Mouse (Mus musculus) heart, postnatal 14 days (tissue): ENCODE data around the gene Rrp1b. TPM values are rescaled to one million over a fixed set of nuclear protein-coding genes. Genes with fewer than 3 reads are reported as not detected.

Experiments
- DNase-seq, 2 experiments: peaks; one replicate each; pipeline ENCODE4 v3.0.0; 2021 to 2022
- intact Hi-C: fragments of 180-260 bp; cut with DNase I; formaldehyde crosslinking; loops from one replicate; pipeline ENCODE4 v1.15.1; 2025
- long read RNA-seq, 2 experiments: library from polyadenylated mRNA; stranded (forward); transcript quantifications; one replicate each; pipeline ENCODE4 v2.0.0; 2021
- total RNA-seq, 2 experiments: library from RNA; stranded (reverse); gene quantifications; 2 replicates each; pipeline ENCODE4 v1.2.3; 2021

Gene Rrp1b
- 1 to 10 TPM; 7.9 to 8.6 TPM for total RNA-seq
- long read RNA-seq, experiment 1, result 0 reads
- long read RNA-seq, experiment 2, result 0 reads

DNA sequence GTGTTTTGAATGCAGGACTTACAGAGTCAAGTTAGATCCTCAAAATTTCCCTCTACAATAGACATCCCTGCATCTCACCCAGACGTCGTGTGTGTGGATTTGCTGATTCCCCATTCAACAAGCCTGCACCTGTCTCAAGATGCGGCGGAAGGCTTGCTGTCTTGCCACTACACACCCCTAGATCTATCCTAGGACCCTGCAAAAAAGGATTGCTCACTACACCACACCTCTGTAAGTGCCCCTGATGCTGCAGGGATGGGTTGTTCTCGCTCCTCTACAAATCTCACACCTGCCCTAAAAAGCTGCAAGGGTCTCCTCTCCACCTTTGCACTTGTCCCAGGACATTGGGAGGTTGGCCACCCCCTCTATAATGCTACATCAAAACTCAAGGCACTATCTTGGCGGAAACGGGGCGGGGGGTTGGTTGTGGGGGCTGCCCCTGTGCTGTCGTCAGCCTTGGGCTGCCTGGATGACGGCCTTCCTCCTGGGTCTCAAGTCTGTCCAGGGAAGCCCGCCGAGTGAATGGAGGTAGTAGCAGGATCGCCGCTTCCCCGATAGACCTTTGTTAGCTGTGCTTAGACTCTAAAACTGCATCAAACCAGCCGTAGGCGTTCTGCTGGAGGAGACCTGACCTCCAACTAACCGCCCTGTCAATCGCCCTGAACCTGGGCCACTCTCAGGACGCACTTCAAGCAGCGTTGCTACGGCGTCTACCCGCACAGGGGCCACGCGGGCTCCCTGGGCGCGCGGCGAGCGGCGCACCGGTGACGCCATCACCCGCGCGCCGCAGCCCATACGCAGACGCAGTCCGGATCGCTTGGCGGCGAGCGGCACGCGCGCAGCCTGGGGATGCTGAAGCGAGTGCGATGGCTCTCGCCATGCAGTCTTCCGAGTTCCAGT is at the start of gene Rrp1b, which contains the start of gene Hsf2bp:
Gene Rrp1b, plus strand, starts transcription at position 492 of the 900 bp plus-strand sequence.
Gene Hsf2bp, minus strand, starts transcription at position 741 of the 900 bp plus-strand sequence.
- peak; percentile 81 for DNase-seq
- intact Hi-C loops, result loop anchor here (10.0 kb wide), 1 partner anchor 521 kb away; the partner anchor contains the start of gene Wdr4

DNA sequence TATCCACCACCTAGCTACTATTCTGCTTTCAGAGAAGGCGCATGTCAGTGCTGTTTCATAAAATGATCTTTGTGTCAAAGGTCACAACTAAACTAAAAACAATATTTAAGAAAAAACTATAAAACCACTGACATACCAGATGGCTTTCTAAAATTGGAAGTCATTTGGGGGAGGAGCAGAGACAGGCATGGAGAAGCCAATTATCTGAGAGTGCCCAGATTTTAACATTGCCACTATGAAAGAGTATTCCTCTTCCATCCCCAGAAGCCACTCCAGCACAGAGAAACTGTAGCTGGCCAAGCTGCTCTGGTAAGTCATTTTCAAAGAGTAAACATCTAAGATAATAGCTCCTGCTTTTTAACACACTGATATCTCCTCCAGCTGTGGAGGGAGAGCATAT is 49.0 kb upstream of the Rrp1b start:
- intact Hi-C loops, result no loop called here
- DNase-seq, result no peak

DNA sequence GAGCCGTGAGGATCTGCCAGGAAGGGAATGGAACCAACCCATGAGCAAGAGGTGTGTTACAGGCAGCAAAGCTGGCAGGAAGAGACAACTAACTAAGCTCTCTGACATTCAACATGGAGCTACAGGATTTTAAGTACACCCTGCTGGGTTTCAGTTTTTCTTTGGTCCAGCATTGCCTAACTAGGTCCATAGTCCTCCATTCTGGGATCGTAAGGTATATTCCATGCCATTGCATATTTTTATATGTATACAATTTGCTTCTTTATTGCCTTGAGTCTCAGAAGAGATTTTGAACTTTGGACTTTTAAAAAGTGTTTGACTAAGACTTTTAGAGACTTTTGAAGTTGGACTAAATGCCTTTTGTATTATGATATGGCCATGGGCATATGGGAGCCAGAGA is 46.9 kb upstream of the Rrp1b start:
- intact Hi-C loops, result no loop called here
- DNase-seq, result no peak

DNA sequence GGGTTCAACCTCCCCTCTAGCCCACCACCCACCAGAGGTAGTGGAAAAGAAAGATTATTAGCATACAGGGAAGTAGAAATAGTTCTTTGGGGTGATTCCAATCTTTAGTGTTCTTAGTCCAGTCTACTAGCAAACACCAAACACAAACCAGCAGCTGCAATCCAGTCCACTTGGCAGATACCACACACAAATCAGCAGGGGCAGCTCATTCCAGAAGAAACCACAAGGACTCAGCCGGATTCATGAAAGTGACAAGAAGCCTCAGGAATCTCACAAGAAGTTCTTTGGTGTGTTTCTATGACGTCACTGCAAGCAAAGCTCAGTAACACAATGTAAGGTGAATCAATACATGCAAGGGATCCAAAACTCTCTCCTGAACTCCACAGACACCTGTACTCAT is 43.9 kb upstream of the Rrp1b start:
- intact Hi-C loops, result no loop called here
- DNase-seq, result no peak

DNA sequence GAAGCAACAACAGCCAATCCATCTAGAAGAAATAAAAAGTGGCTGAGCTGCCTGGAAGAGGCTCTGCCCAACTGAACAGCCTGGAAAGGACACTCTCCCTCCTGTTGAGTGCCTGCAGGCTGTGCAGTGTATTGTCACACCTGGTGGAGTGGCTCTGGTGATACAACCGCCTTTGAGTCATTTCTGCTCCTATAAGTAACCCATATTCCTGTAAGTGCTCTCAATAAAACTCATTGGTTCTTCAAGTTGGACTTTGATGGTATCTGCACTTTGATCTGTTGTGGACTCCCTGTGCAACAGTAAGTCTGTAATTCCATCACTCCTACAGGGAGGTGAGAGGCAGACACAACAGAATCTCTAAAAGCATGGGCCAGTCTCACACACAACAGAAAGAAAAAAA is 42.5 kb upstream of the Rrp1b start:
- no peak for DNase-seq
- intact Hi-C loops, result no loop called here

DNA sequence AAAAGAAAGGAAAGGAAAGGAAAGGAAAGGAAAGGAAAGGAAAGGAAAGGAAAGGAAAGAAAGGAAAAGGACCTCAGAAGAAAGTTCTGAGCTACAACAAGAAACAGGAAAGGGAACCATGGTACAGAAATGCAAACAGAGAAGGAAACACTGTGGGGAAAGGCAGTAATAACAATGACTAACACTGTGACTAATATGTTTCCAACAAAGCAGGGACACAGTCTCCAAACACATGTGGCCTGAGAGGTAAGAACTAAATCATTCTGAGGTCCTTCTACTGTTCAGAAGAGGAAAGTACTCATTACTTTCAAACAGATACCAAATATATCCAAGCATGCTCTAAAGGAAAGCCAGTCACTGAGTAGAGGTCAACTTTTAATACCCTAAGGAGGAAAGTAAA is 41.8 kb upstream of the Rrp1b start:
- intact Hi-C loops, result no loop called here
- no peak for DNase-seq

DNA sequence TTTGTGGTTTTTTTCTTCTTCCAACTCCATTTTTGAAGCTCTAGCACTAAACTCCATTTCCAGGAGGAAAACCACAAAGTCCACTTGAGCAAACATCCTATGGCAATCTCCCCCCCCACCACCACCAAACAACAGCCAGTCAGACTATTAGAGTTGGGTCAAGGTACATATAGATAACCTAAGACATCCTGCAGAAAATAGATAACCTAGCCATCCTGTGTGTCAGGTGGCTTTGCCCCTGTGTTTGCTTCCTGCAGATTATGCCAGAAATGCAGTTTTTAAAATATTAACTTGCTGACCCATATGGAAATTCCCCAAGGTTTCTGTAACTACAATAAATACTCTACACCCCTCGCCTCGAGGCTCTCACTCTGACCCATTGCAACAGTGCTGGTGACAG is 40.1 kb upstream of the Rrp1b start:
- DNase-seq, result no peak
- intact Hi-C loops, result no loop called here

DNA sequence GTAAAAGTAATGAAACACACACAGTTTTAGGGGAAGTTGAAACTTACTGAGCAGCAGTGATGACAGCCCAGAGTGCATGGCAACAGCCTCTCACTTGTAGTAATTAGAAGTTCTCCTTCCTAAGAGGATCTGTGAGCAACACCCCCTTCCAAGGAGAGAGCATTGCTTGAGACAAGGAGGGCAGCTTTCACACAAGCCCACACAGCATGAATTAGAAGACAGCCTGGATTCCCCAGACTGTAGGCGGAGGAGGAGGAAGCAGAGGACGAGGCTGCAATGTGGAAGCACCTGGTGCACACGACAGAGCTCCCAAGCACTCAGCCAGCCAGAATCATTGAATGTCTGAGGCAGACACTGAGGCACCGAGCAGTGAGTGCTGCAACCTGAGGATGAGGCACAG is 39.6 kb upstream of the Rrp1b start:
- intact Hi-C loops, result no loop called here
- no peak for DNase-seq

DNA sequence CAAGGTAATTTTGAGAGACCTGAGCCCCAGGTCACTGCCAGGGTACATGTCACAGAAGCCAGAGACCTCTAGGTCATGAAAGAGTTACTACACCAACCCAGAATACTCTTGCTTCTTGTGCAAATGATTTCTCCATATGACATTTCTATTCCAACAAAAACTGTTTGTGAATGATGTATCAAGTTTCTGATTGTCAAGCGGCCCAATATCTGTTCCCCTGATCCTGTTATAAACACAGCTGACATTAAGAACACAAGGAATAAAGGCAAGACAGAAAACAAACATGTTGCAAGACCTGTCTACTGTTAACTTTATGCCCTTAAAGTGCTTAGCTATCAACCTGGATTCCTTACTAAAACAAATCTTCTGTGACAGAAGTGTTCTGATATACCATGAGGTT is 37.5 kb upstream of the Rrp1b start:
- DNase-seq, result no peak
- intact Hi-C loops, result no loop called here

DNA sequence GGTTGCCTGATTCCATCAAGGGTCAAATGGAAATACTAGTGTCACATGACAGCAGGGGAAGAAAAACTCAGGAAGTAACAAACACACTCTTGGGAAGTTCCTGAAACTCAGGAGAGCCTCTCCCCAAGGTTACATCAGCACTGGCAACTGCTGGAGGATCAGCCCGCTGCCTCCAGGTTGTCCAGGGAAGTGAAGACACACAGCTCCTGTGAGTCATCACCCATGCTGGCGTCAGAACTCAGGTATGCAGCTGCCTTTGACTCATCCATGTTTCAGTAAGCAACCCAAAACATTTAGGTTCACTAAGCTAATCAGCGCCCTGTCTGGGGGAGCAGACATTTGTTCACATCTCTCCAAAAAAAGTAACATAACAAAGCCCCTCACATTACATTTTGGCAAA is 32.6 kb upstream of the Rrp1b start:
- intact Hi-C loops, result no loop called here
- DNase-seq, result no peak

DNA sequence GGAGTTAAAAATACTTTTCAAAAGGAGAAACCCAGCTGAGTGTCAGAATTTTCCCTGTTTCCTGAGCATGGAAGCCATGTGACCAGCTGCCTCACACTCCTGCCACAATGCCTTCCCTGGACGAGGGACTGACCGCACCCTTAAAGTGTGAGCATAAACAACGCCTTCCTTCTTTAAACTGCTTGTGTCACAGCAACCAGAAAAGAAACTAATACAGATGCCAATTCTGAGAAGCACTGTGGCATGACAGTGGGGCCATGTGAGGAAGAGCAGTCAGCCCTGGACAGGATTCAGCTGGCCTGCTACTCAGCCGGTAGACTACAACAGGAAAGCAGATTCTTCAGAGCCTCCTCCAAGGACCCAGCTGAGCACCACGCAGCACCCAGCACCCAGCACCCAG is 29.1 kb upstream of the Rrp1b start:
- intact Hi-C loops, result no loop called here

DNA sequence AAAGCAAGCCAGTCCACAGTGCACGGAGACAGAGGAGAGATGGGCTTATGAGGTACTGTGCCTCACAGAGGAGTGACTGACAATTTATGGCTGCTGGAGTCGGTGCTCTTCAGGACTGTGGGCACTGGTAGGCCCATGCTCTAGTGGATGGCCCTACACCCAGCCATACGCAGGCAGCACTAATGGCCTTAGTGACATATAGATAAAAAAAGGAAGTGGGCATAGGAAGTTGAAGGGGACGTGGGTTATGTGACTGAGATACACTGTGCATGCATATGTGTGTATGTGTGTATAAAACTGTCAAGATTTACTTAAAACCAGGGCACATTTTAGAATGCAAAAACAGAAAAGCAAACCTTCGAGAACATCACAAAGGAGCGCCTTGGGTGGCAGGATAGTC is 24.2 kb upstream of the Rrp1b start:
- intact Hi-C loops, result no loop called here
- DNase-seq, result no peak

More for the DNA sequence above, 29.1 kb upstream of the Rrp1b start:
- no peak for DNase-seq

DNA sequence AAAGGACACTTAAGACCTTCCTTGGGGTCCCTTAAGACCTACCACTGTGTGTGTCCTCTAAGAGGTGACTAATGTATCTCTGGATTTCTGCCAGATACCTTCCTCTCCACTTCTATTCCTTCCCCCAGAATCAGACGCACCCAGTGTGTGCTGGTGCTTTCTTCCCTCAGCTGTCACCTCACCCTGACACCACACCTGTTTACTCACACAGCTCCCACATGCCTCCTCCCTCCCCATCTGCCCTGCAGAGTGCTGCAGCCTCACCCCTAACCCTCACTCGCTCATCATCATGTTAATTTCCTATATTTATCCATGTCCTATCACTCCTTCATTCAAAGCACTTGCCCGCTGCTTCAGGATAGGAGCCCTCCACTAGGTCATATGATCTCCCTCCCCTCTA is 23.6 kb upstream of the Rrp1b start:
- DNase-seq, result no peak
- intact Hi-C loops, result no loop called here

DNA sequence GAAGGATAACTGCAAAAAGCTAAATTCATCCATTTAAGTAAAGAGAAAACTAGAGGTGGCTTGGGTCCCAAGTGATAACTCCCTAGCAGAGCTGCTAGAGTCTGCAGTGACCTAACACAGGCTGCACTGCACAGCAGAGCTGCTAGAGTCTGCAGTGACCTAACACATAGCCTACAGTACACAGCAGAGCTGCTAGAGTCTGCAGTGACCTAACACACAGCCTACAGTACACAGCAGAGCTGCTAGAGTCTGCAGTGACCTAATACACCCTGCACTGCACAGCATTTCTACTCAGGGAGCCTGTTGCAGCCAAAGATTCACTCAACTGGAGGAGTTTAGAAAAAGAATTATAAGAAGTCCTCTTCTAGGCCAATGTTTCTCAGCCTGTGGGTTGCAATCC is 22.2 kb upstream of the Rrp1b start:
- intact Hi-C loops, result no loop called here
- no peak for DNase-seq

DNA sequence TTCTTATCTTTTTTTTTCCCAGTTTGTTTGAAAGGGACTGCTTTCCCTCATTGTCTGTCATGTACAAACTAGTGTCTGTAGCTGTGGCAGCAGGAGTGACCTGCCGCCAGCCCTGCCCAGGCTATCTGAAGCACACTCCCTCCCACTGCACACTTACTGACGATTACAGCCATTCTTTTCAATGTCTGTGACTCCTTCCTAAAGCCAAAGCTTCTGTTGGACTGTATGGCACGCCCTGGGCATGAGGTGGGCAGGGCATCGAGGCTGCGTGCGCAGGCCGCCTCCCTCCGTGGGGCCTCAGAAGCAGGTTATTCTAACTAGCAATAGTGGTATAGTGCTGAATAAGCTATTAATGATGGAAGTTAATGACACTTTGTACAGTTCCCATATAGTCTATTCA is 19.4 kb upstream of the Rrp1b start:
- intact Hi-C loops, result no loop called here
- no peak for DNase-seq

DNA sequence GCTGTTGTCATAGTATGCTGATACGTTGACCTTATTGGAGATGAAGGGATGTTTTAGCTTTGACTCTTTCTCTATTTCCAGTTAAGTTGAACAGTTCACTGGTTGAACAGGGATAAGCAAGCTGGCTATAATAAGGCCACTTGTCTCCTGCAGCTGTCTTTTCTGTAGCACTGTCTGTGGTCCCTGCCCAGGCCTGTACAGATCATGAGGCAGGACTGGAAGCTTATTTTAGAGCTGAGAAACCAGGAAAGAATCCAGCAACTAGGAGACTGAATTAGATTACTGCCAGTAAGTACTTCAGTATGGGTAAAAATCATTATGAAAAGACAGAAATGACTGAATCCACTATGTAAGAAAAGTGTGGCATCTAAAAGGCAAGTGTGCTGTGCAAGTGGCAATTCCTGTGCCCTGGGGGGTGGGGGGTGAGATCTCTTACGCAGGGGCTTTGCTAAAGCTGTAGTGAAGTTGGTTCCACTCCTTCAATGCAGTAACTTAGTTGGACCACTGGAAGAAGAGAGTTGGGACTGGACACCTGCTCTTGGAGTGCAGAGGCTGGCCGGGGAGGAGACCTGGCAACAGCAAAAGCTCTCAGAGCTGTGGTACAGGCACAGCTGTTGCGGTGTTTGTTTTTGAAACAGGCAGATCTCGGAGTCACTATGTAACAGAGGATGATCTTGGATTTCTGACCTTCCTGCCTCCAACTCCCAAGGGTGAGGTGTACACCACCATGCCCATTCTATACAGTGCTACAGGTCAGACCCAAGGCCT is 17.6 kb upstream of the Rrp1b start:
- peak in 1 of 2 experiments; percentile 35 for DNase-seq
- intact Hi-C loops, result no loop called here

DNA sequence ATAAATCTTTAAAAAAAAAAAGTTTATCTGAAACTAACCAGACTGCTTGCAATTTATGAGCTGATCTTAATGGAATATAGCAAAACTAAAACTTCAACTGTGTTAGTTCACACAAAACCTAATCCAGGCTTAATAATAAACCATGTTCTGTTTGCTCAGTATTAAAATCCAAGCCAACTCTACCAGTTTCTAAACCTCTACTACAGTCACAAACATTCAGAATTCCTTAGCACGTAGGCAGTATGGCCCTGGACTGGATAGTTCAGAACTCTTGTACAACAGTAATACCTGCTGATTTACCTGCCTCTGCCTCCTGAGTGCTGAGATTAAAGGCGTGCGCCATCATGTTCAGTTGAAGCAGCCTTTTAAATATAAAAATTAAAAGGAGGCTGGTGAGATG is 13.9 kb upstream of the Rrp1b start:
- intact Hi-C loops, result loop anchor here (2.0 kb wide), 1 partner anchor 77 kb away; no protein-coding TSS in a partner anchor
- DNase-seq, result no peak

DNA sequence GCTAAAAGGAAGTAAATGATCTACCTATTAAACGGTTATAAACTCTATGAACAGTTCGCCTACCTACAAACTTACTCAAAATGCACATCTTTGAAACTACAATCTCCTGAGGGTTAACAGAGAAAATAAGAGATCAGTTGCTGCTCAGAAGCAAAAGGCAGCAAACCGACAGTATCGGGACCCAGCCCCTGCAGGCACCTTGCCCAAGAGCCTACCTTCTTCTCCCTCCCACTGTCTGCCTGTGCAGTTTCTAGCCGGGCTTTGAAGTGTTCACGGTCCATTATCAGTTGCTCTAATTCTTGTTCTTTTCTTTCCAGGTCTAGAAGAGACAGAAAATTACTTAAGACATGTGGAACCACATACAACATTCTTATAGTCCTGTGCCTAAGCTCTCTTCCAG is 13.3 kb upstream of the Rrp1b start:
- intact Hi-C loops, result loop anchor here (2.0 kb wide), 1 partner anchor 78 kb away; no protein-coding TSS in a partner anchor
- no peak for DNase-seq

DNA sequence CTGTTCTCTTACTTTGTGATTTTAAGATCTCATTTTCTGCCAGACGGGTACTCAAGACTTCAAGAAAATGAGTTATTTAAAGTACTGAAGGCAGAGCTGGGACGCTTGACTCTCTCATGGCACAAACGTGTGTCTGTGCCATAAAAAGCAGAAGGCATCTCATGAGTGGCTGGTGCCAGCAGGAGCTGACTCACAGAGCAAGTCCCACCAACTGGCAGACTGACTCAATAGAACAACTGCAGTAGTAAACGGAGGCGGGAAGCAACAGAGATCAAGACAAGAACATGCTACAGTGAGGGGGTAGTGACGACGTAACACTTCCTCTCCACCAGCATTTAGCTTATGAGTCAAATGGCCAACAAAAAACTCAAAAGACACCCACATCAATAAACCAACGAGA is 12.8 kb upstream of the Rrp1b start:
- intact Hi-C loops, result loop anchor here (2.0 kb wide), 1 partner anchor 78 kb away; no protein-coding TSS in a partner anchor
- no peak for DNase-seq

DNA sequence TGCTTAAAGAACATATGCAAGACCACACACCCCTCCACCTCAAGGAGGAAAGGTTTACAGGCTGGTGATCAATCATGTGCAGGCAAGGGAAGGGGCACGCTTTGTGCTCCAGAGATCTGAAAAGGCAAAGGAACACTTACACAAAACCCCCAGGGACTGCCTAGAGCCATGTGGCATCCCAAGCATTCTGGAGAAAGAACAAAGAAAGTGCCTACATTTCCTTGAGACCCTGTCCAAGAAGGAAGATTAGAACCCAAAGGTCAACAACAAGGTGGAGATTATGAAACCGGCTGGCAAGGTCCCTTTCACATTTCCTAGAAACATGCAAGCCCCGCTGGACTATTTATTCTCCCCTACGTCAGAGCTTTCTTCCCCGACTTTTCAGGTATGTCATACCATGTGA is 11.2 kb upstream of the Rrp1b start:
- intact Hi-C loops, result loop anchor here (1.0 to 5.0 kb wide), 3 partner anchors 168 to 339 kb away; no protein-coding TSS in a partner anchor
- DNase-seq, result no peak

DNA sequence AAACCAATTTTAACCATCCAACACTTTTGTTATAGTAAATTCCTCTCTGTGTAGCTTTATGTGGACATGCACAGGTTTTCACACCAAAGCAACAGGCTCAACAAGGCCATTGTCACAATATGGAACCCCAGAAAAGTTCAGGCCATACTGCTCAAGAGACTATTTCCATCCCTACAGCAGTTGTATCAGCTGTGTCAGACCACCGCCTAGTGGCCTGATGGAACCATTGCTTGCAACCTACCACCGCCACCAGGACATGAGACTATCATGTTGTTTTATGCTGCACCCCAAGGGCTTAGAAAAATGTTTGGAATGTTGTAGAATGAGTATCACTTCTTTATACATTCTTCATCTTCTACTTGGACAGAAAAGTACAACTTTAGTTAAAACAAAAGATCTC is 10.5 kb upstream of the Rrp1b start:
- intact Hi-C loops, result loop anchor here (1.0 to 5.0 kb wide), 3 partner anchors 169 to 340 kb away; no protein-coding TSS in a partner anchor

More for the DNA sequence above, 10.5 kb upstream of the Rrp1b start:
- peak; percentile 67 to 74 for DNase-seq
